Mouse (Mus musculus) kidney, adult 10 weeks (tissue): ENCODE measurements around the gene Fuca2. TPM values are rescaled to one million over a fixed set of nuclear protein-coding genes. Genes with fewer than 3 reads are reported as not detected.

Experiments
- polyA plus RNA-seq: library from polyadenylated mRNA; stranded (reverse); fragments of 350-450 nt; fragmentation: Illumina TruSeq; extraction: RNeasy Lipid Tissue Mini Kit (QIAGEN cat#74804); gene quantifications from one replicate; pipeline ENCODE4 v1.2.3, GENCODE M21; 2014; ENCODE audit warnings: low read depth, low replicate concordance

Gene Fuca2
- polyA plus RNA-seq: 1,084 TPM

GRCm38 (mm10) chr10:13499331-13499730 lies at the start of gene Fuca2:
Gene Fuca2 (plus strand): TSS chr10:13499540.

GRCm38 (mm10) chr10:13473833-13474567 lies 25.3 kb upstream of the Fuca2 start, which contains the start of gene Phactr2:
Gene Phactr2 (minus strand): TSS chr10:13474412.

GRCm38 (mm10) chr10:13552646-13553497 lies 53.5 kb downstream of the Fuca2 start, which contains the start of the genes Adat2 and Pex3:
Gene Adat2 (plus strand): TSS chr10:13552894.
Gene Pex3 (minus strand): TSS chr10:13553142.

Other genes starting within 250 kb of the Fuca2 start
- gene Phactr2, start 25.1 kb upstream of the Fuca2 start, polyA plus RNA-seq: 34.4 TPM
- 3.0 TPM for gene Adat2, start 53.4 kb downstream of the Fuca2 start, polyA plus RNA-seq
- 96.8 TPM for gene Pex3, start 53.6 kb downstream of the Fuca2 start, polyA plus RNA-seq